10 mouse cellular contexts compared by ENCODE assay signal in genomic region chr7:78797843-78798455, GRCm38 (mm10). TPM values are rescaled to one million over a fixed set of nuclear protein-coding genes. Genes with fewer than 3 reads are reported as not detected.
DNase-seq lines count a peak whose midpoint lies in the region; ATAC-seq lines count a peak whose summit lies in the region.
"Had no signal": no experiment of that assay in that cellular context is flagged by ENCODE, and none has a peak within 500 bp of the region (broad histone marks: within the 10 kb centered on the region; RNA-seq: fewer than 3 reads in every experiment).

No protein-coding gene starts in this region.

- peaks cover 16% of the 10 kb centered on the region for H3K4me1 ChIP-seq in hindbrain, embryonic 12.5 days
- H3K4me1 ChIP-seq: embryonic facial prominence, embryonic 12.5 days had no signal

- intact Hi-C loops in left cerebral cortex, postnatal 36 days (cut with DNase I): loop anchor here (2.0 to 10.0 kb wide), 2 partner anchors 49 to 287 kb away; partner anchors contain the start of gene Det1

- peak overlapping the region; percentile 30; the same call in 1 of the 2 replicates for H3K27ac ChIP-seq in hindbrain, embryonic 12.5 days
- H3K27ac ChIP-seq: embryonic facial prominence, embryonic 12.5 days had no signal

- H3K9me3 ChIP-seq in hindbrain, embryonic 12.5 days (replicated peaks): no peaks in the 10 kb centered on the region
- H3K9me3 ChIP-seq: embryonic facial prominence, embryonic 12.5 days had no signal

- no peak overlapping the region for H3K9ac ChIP-seq in hindbrain, embryonic 12.5 days
- H3K9ac ChIP-seq: embryonic facial prominence, embryonic 12.5 days had no signal

- 39% methylated on average over 9 of the region's 9 CpGs for WGBS in hindbrain, embryonic 12.5 days

- peak; percentile 38 to 53 for DNase-seq in cerebellum, postnatal 25 days
- DNase-seq in cerebellum, adult 11 months: no peak
- DNase-seq in brain, adult 2 months (ENCODE audit: low read depth, low spot score): peak; percentile 89
- peak; percentile 66 to 75 for DNase-seq in left cerebral cortex, postnatal 36 days (ENCODE audit: low spot score in 2 of 2)
- DNase-seq in kidney, adult 8-10 months: no peak
- no peak for DNase-seq in natural killer cell, adult 2 months (ENCODE audit: low spot score in 2 of 2)
- no peak for DNase-seq in Muller cell, postnatal 12 days (ENCODE audit: inconsistent ontology term)
- DNase-seq: thymus, adult 2 months had no signal

- peaks cover 7% of the 10 kb centered on the region for H3K27me3 ChIP-seq in hindbrain, embryonic 12.5 days
- H3K27me3 ChIP-seq: embryonic facial prominence, embryonic 12.5 days had no signal

- peak; percentile 61 for ATAC-seq in hindbrain, embryonic 12.5 days (ENCODE audit: low FRiP score)

- peaks cover under 1% of the 10 kb centered on the region; the same call in 1 of the 2 replicates for H3K36me3 ChIP-seq in hindbrain, embryonic 12.5 days

- H3K4me3 ChIP-seq in hindbrain, embryonic 12.5 days: no peak overlapping the region
- H3K4me3 ChIP-seq: embryonic facial prominence, embryonic 12.5 days had no signal

- no peak overlapping the region for H3K4me2 ChIP-seq in hindbrain, embryonic 12.5 days (replicated peaks)
- H3K4me2 ChIP-seq: embryonic facial prominence, embryonic 12.5 days had no signal

RNA-seq across cellular contexts. Expression of gene Mrpl46, which starts 14.6 kb away (rescaled TPM):
- polyA plus RNA-seq in hindbrain, embryonic 12.5 days (2016; fragmentation: Nextera tagmentation; extraction: Ambion mirVana): 57.3 and 59.3 TPM in 2 replicates
- 10 to 100 TPM; 32.0 to 38.1 TPM for total RNA-seq in left cerebral cortex, postnatal 36 days (2021)

RNA-seq across cellular contexts. Expression of gene Mrps11, which starts 15.0 kb away (rescaled TPM):
- 64.0 and 64.2 TPM in 2 replicates for polyA plus RNA-seq in hindbrain, embryonic 12.5 days (2016; fragmentation: Nextera tagmentation; extraction: Ambion mirVana)
- total RNA-seq in left cerebral cortex, postnatal 36 days (2021): 10 to 100 TPM; 38.6 to 38.8 TPM

RNA-seq across cellular contexts. Expression of gene Det1, which starts 49.1 kb away (rescaled TPM):
- polyA plus RNA-seq in hindbrain, embryonic 12.5 days (2016; fragmentation: Nextera tagmentation; extraction: Ambion mirVana): 19.8 and 21.6 TPM in 2 replicates
- total RNA-seq in left cerebral cortex, postnatal 36 days (2021): 1 to 10 TPM; 6.0 to 6.4 TPM

Comparison
In these comparisons a context has a peak if more than half of its experiments do, and no peak if none do; other contexts are left out.
1. DNase-seq: peak in cerebellum, postnatal 25 days (2 of 2), brain, adult 2 months (single experiment) and left cerebral cortex, postnatal 36 days (2 of 2); none in cerebellum, adult 11 months (single experiment), kidney, adult 8-10 months (0 of 2), natural killer cell, adult 2 months (0 of 2) and Muller cell, postnatal 12 days (single experiment).